Mouse (Mus musculus): ENCODE measurements around the gene Rab25.

DNA sequence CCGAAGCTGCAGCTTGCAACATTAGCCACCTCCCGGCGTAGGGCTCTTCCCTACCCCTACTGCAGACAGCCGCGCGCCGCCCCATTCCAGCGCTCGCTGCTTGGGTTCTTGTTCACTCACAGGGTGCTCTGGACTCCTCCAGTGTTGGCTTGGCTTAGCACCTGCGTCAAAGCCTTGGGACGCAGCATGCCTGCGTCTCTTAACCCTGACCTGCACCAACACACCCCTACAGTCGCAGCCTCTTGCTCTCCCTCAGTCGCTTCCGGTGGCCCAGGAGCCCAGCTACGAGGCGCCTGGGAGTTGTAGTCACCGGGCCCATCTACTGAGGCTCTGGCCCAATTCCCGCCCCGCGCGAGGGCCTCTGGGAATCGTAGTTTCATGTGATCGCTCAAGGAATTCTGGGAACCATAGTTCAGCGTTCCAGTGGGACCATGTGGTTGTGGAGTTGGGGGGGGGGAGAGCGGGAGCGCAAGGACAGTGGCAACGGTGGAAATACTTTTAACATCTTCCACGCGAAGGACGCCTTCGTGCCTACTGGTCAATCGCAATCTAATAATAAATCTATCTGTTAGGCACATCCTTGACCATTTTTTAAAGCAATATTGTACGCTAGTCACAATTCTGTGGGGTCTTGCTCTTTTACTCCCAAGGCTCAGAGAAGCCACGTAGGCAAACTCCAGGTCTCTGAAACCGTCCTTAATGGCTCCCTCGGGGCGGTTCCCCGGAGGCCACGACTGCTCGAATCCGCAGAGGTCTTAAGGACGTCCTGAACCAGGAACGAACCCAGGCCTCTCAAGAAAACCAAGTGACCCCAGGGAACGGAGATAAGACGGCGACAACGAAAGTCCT lies 4.8 kb upstream of the Rab25 start, which contains the start of gene Lamtor2:
- TF ChIP-seq CTCF (IDR thresholded peaks at IDR 0.05; ENCODE audit: borderline replicate concordance, control insufficient read depth, extremely low read depth, insufficient read depth, low read length, poor library complexity): 0 out of 2 replicates have a peak, but pooled peaks have one; percentile 15
- TF ChIP-seq POLR2A (IDR thresholded peaks at IDR 0.05; ENCODE audit: control insufficient read depth, extremely low read depth, insufficient read depth, low read length, poor library complexity): peak; percentile 72

All from thymus, adult 2 months (tissue).